Mouse (Mus musculus) C2C12 (cell line): ENCODE measurements around the gene Nexn.

ENCODE experiments used
- CEBPB ChIP-seq: IDR thresholded peaks from one replicate; pipeline ENCODE4 v1.6.1; 2011; ENCODE audit warnings: low read depth, mild to moderate bottlenecking, control low read depth, moderate library complexity
- CTCF ChIP-seq: IDR thresholded peaks from one replicate; pipeline ENCODE4 v1.5.1; 2011; ENCODE audit not compliant: control insufficient read depth, insufficient read depth, insufficient read length
- FOSL1 ChIP-seq: IDR thresholded peaks from one replicate; pipeline ENCODE4 v1.8.0; 2011; ENCODE audit warnings: mild to moderate bottlenecking, low read length; ENCODE audit not compliant: poor library complexity, insufficient read depth, severe bottlenecking

- no peak for TF ChIP-seq CTCF
- no peak for TF ChIP-seq FOSL1
- no peak for TF ChIP-seq CEBPB
Measured at GRCm38 (mm10) chr3:152257528-152257927, 8.6 kb downstream of the Nexn start.
